Mouse (Mus musculus): ENCODE data around the gene Hist2h3c2. TPM values are rescaled to one million over a fixed set of nuclear protein-coding genes. Genes with fewer than 3 reads are reported as not detected.
"Not testable (repeated sequence)": the region's sequence is repeated elsewhere in the genome, so short reads cannot be mapped to it uniquely, and the experiment has no call there.

Gene Hist2h3c2
- polyA plus RNA-seq, 1 experiment from 2014 or later: 6.6 TPM

- no peak overlapping the region for H3K4me3 ChIP-seq
- no peak for DNase-seq (ENCODE audit: low spot score)
- peaks cover 53% of the 10 kb centered on the region for H3K4me1 ChIP-seq
- no peak overlapping the region for H3K27ac ChIP-seq (replicated peaks)
- H3K27me3 ChIP-seq (replicated peaks; ENCODE audit: low read depth, poor library complexity, severe bottlenecking): no peaks in the 10 kb centered on the region
- WGBS: 89% methylated on average over 3 of the region's 3 CpGs
- H3K9me3 ChIP-seq: no peaks in the 10 kb centered on the region
- H3K36me3 ChIP-seq (replicated peaks): no peaks in the 10 kb centered on the region
Measured at GRCm38 (mm10) chr3:96251787-96252186, 12.9 kb upstream of the Hist2h3c2 start.

GRCm38 (mm10) chr3:96250890-96251289 lies 12.0 kb upstream of the Hist2h3c2 start:
- Histone ChIP-seq H3K27ac (replicated peaks) (peak overlapping the region; percentile 35), H3K27me3 (replicated peaks; ENCODE audit: low read depth, poor library complexity, severe bottlenecking) (no peaks in the 10 kb centered on the region), H3K9me3 (no peaks in the 10 kb centered on the region), H3K4me1 (peaks cover 49% of the 10 kb centered on the region), H3K4me3 (no peak overlapping the region), H3K36me3 (replicated peaks) (no peaks in the 10 kb centered on the region)
- WGBS: 71% methylated on average over 3 of the region's 3 CpGs
- no peak for DNase-seq (ENCODE audit: low spot score)

- H3K4me3 ChIP-seq: peak overlapping the region; percentile 65
- 57% methylated on average over 4 of the region's 4 CpGs for WGBS
- H3K36me3 ChIP-seq (replicated peaks): no peaks in the 10 kb centered on the region
- H3K27me3 ChIP-seq (replicated peaks; ENCODE audit: low read depth, poor library complexity, severe bottlenecking): no peaks in the 10 kb centered on the region
- no peak for DNase-seq (ENCODE audit: low spot score)
- H3K9me3 ChIP-seq: no peaks in the 10 kb centered on the region
- peak overlapping the region; percentile 57 for H3K27ac ChIP-seq (replicated peaks)
- H3K4me1 ChIP-seq: peaks cover 51% of the 10 kb centered on the region
Measured at GRCm38 (mm10) chr3:96249034-96249345, 10.1 kb upstream of the Hist2h3c2 start.

GRCm38 (mm10) chr3:96248141-96249033 lies 9.5 kb upstream of the Hist2h3c2 start:
- no peaks in the 10 kb centered on the region for H3K36me3 ChIP-seq (replicated peaks)
- H3K9me3 ChIP-seq: no peaks in the 10 kb centered on the region
- H3K4me3 ChIP-seq: peak overlapping the region; percentile 65
- H3K27ac ChIP-seq (replicated peaks): peak overlapping the region; percentile 88
- 52% methylated on average over 6 of the region's 6 CpGs for WGBS
- H3K4me1 ChIP-seq: peaks cover 57% of the 10 kb centered on the region
- no peak for DNase-seq (ENCODE audit: low spot score)
- H3K27me3 ChIP-seq (replicated peaks; ENCODE audit: low read depth, poor library complexity, severe bottlenecking): no peaks in the 10 kb centered on the region

GRCm38 (mm10) chr3:96247356-96248140 lies 8.6 kb upstream of the Hist2h3c2 start:
- Histone ChIP-seq H3K27ac (replicated peaks) (peak overlapping the region; percentile 88), H3K9me3 (no peaks in the 10 kb centered on the region), H3K4me1 (peaks cover 65% of the 10 kb centered on the region), H3K4me3 (peak overlapping the region; percentile 65), H3K27me3 (replicated peaks; ENCODE audit: low read depth, poor library complexity, severe bottlenecking) (no peaks in the 10 kb centered on the region), H3K36me3 (replicated peaks) (no peaks in the 10 kb centered on the region)
- WGBS: 3% methylated on average over 11 of the region's 11 CpGs
- DNase-seq (ENCODE audit: low spot score): no peak

GRCm38 (mm10) chr3:96246427-96246856 lies 7.5 kb upstream of the Hist2h3c2 start, which contains the start of gene Hist2h3c1:
Hist2h3c1 (plus strand) TSS chr3:96246685.
- 0% methylated on average over 16 of the region's 47 CpGs for WGBS
- H3K9me3 ChIP-seq; DNase-seq (ENCODE audit: low spot score); H3K27me3 ChIP-seq (replicated peaks; ENCODE audit: low read depth, poor library complexity, severe bottlenecking); H3K36me3 ChIP-seq (replicated peaks): not testable (repeated sequence)
- Histone ChIP-seq H3K4me1 (peaks cover 69% of the 10 kb centered on the region), H3K27ac (replicated peaks) (peak within 1 kb of the TSS; percentile 88), H3K4me3 (peak within 1 kb of the TSS; percentile 65)

GRCm38 (mm10) chr3:96246018-96246417 lies 7.1 kb upstream of the Hist2h3c2 start:
- Histone ChIP-seq H3K27ac (replicated peaks) (peak overlapping the region; percentile 81), H3K4me1 (peaks cover 67% of the 10 kb centered on the region), H3K4me3 (peak overlapping the region; percentile 48; the same call in 1 of the 2 replicates)
- not testable (repeated sequence) for H3K36me3 ChIP-seq (replicated peaks); H3K9me3 ChIP-seq; H3K27me3 ChIP-seq (replicated peaks; ENCODE audit: low read depth, poor library complexity, severe bottlenecking); DNase-seq (ENCODE audit: low spot score)
- 0% methylated on average over 10 of the region's 21 CpGs for WGBS

- peaks cover 66% of the 10 kb centered on the region for H3K4me1 ChIP-seq
- peak within 1 kb of the TSS; percentile 66 for H3K4me3 ChIP-seq
Measured at GRCm38 (mm10) chr3:96245003-96245886, 6.3 kb upstream of the Hist2h3c2 start, which contains the start of gene Hist2h2aa1. Hist2h2aa1 (plus strand) TSS chr3:96245497.

GRCm38 (mm10) chr3:96243921-96244572 lies 5.1 kb upstream of the Hist2h3c2 start:
- no peak for DNase-seq (ENCODE audit: low spot score)
- Histone ChIP-seq H3K4me3 (peak overlapping the region; percentile 66), H3K4me1 (peaks cover 54% of the 10 kb centered on the region), H3K9me3 (no peaks in the 10 kb centered on the region), H3K27me3 (replicated peaks; ENCODE audit: low read depth, poor library complexity, severe bottlenecking) (no peaks in the 10 kb centered on the region), H3K27ac (replicated peaks) (peak overlapping the region; percentile 98), H3K36me3 (replicated peaks) (no peaks in the 10 kb centered on the region)
- WGBS: 83% methylated on average over 7 of the region's 7 CpGs

More at GRCm38 (mm10) chr3:96245003-96245886, 6.3 kb upstream of the Hist2h3c2 start, which contains the start of gene Hist2h2aa1:
- peak within 1 kb of the TSS; percentile 98 for H3K27ac ChIP-seq (replicated peaks)
- H3K27me3 ChIP-seq (replicated peaks; ENCODE audit: low read depth, poor library complexity, severe bottlenecking); H3K36me3 ChIP-seq (replicated peaks); H3K9me3 ChIP-seq: not testable (repeated sequence)
- DNase-seq (ENCODE audit: low spot score): peak; percentile 81
- 0% methylated on average over 44 of the region's 88 CpGs for WGBS

- H3K36me3 ChIP-seq (replicated peaks): no peaks in the 10 kb centered on the region
- no peaks in the 10 kb centered on the region for H3K27me3 ChIP-seq (replicated peaks; ENCODE audit: low read depth, poor library complexity, severe bottlenecking)
- peak overlapping the region; percentile 44 for H3K4me3 ChIP-seq
- peaks cover 49% of the 10 kb centered on the region for H3K4me1 ChIP-seq
- peak overlapping the region; percentile 98 for H3K27ac ChIP-seq (replicated peaks)
- no peak for DNase-seq (ENCODE audit: low spot score)
- H3K9me3 ChIP-seq: no peaks in the 10 kb centered on the region
- 78% methylated on average over 9 of the region's 9 CpGs for WGBS
Measured at GRCm38 (mm10) chr3:96240799-96241197, 1.9 kb upstream of the Hist2h3c2 start.

- Histone ChIP-seq H3K4me3 (peak within 1 kb of the TSS; percentile 48), H3K4me1 (peaks cover 49% of the 10 kb centered on the region), H3K27ac (replicated peaks) (peak within 1 kb of the TSS; percentile 98)
- not testable (repeated sequence) for H3K9me3 ChIP-seq; H3K36me3 ChIP-seq (replicated peaks); H3K27me3 ChIP-seq (replicated peaks; ENCODE audit: low read depth, poor library complexity, severe bottlenecking)
- 3% methylated on average over 45 of the region's 85 CpGs for WGBS
- DNase-seq (ENCODE audit: low spot score): peak; percentile 82
Measured at GRCm38 (mm10) chr3:96239949-96240798, 1.2 kb upstream of the Hist2h3c2 start, which contains the start of gene Hist2h2aa2. Hist2h2aa2 (minus strand) TSS chr3:96240276.

All from embryonic facial prominence, embryonic 10.5 days (tissue).